Mouse (Mus musculus) liver, embryonic 16.5 days (tissue): ENCODE results near the gene Tnr. TPM values are rescaled to one million over a fixed set of nuclear protein-coding genes. Genes with fewer than 3 reads are reported as not detected.

Experiments
- ATAC-seq: fragments of 200-750 bp; cut with Nextera tagmentation; 2 replicates; pipeline ENCODE4 v1.8.0; 2017; ENCODE audit warnings: low read depth, mild to moderate bottlenecking, moderate number of reproducible peaks, moderate library complexity
- H3K27ac ChIP-seq: fragments of 300-500 bp; sonication (generic); 2 replicates; pipeline ENCODE4 v1.5.1; 2014; ENCODE audit warnings: mild to moderate bottlenecking, low read length
- H3K27me3 ChIP-seq: fragments of 300-500 bp; sonication (generic); 2 replicates; pipeline ENCODE4 v1.6.1; 2014; ENCODE audit warnings: low read depth, low read length, mixed read lengths; ENCODE audit not compliant: control insufficient read depth, insufficient read depth
- H3K36me3 ChIP-seq: fragments of 300-500 bp; sonication (generic); 2 replicates; pipeline ENCODE4 v1.6.1; 2014; ENCODE audit warnings: mild to moderate bottlenecking; ENCODE audit not compliant: control insufficient read depth, insufficient read depth
- H3K4me1 ChIP-seq: fragments of 300-500 bp; sonication (generic); 2 replicates; pipeline ENCODE4 v1.6.1; 2014; ENCODE audit warnings: low read depth, low read length, mixed read lengths; ENCODE audit not compliant: control insufficient read depth
- H3K4me2 ChIP-seq: fragments of 300-500 bp; sonication (generic); 2 replicates; pipeline ENCODE4 v1.6.1; 2014; ENCODE audit warnings: low read depth, low read length, mixed read lengths
- H3K4me3 ChIP-seq: fragments of 300-500 bp; sonication (generic); 2 replicates; pipeline ENCODE4 v1.5.1; 2014; ENCODE audit warnings: low read depth, mild to moderate bottlenecking, low read length
- H3K9ac ChIP-seq: fragments of 300-500 bp; sonication (generic); 2 replicates; pipeline ENCODE4 v1.6.1; 2014; ENCODE audit warnings: low read depth, low read length
- H3K9me3 ChIP-seq: fragments of 300-500 bp; sonication (generic); replicated peaks from 2 replicates; pipeline ENCODE4 v1.6.1; 2016; ENCODE audit warnings: low read length; ENCODE audit not compliant: control insufficient read depth
- WGBS: fragments of 180-500 bp; shearing (Covaris S2); extraction: QIAGEN DNeasy Blood & Tissue Kit; methylation state at CpG from one replicate; pipeline ENCODE4 v1.1.7; 2014; ENCODE audit not compliant: insufficient replicate concordance; 5-methylcytosine and 5-hydroxymethylcytosine counted together
- polyA plus RNA-seq: library from polyadenylated mRNA; unstranded; fragments of >200 nt; fragmentation: Nextera tagmentation; extraction: Ambion mirVana; gene quantifications from 2 replicates; pipeline ENCODE4 v1.2.1, GENCODE M21; 2015

Gene Tnr
- polyA plus RNA-seq, 1 experiment from 2014 or later: 0.02 TPM

DNA sequence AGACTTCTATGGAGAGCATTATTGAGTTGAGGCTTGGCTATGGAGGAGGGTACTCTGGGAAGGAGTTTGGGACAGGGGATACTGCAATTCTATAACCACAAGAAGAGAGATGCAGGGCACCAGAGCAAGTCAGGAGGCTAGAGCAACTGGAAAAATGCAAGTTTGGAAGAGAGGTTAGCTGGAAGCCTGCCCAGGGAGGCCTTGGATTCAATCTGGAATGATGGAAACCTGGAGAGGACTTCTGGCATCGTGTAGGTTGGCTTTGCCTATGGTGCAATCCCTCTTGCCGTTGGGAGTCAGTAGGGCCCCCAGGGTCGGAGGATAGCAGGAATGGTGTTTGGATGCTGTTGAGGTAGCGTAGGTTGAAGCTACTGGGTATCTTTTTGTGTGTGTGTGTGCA is 90.0 kb downstream of the Tnr start:
- H3K4me3 ChIP-seq: no peak overlapping the region
- no peak for ATAC-seq
- no peaks in the 10 kb centered on the region for H3K36me3 ChIP-seq
- 47% methylated on average over 4 of the region's 4 CpGs for whole genome bisulfite sequencing
- no peak overlapping the region for H3K9ac ChIP-seq
- H3K9me3 ChIP-seq: no peaks in the 10 kb centered on the region
- H3K4me1 ChIP-seq: no peaks in the 10 kb centered on the region
- H3K27ac ChIP-seq: no peak overlapping the region
- no peaks in the 10 kb centered on the region for H3K27me3 ChIP-seq
- H3K4me2 ChIP-seq: no peak overlapping the region

DNA sequence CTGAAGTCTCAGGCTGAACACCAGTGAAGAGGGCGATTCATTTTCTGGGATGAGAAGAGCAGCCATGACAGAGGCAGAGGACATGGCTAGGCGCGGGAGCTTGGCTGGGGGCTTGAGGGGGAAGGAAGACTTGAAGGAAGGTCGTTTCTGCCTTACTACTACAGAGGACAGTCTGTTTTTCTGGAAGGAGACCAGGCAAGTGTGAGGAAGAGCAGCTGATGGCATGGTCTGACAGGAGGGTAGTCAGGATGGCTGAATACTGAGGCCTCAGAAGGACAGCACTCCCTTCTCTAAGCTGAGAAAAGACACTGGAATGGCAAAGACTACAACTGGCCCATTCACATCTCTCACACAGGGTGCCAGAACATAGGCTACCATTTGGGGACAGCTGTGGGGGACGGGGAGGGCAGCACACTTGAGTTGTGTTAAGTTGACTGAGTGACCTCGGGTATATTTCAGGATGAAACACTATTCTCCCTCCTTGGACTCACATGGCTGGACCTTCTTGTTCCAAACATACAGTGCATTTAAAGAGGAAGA is 90.6 kb downstream of the Tnr start:
- Histone ChIP-seq H3K4me3 (no peak overlapping the region), H3K36me3 (no peaks in the 10 kb centered on the region), H3K4me2 (no peak overlapping the region), H3K9me3 (no peaks in the 10 kb centered on the region), H3K9ac (no peak overlapping the region), H3K27ac (no peak overlapping the region), H3K27me3 (no peaks in the 10 kb centered on the region), H3K4me1 (no peaks in the 10 kb centered on the region)
- 55% methylated on average over 6 of the region's 6 CpGs for WGBS
- ATAC-seq: no peak

DNA sequence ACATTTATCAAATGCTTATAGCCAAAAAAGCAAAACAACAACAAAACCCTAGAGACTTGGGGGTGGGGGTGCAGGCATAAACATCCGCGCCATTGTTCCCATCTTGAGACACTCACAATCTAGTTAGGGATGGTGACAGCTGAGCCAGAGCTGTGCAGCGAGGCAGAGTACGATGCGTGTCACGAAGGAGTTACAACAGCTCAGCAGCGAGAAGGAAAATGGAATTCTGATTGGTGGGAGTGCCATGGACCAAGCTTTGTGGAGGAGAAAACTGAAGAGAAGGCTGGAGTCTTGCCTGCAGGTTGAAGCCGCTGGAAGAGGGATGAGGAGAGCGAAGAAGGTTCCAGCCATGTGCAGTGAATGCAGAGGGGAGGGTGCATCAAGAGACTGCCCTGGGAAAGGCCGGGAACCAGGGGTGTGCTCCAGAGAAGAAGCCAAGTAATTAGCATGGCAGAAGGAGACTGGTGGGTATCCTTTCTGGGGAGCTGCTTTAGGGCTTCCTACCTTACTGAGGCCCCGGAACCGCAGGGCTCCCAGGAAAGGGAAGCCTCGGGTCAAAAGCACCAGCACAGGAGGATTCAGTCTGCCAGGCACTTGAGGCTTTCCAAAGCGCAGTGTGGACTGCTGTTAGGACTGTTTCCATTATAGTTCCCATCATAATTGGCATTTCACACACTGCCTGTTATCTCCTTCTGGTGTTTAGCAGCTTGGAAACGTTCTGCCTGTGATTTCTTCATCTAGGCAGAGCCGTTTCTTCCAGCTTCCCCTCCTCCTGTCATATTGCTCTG is 91.3 kb downstream of the Tnr start:
- Histone ChIP-seq H3K27me3 (no peaks in the 10 kb centered on the region), H3K9ac (no peak overlapping the region), H3K4me2 (no peak overlapping the region), H3K36me3 (no peaks in the 10 kb centered on the region), H3K4me3 (no peak overlapping the region), H3K4me1 (no peaks in the 10 kb centered on the region), H3K9me3 (no peaks in the 10 kb centered on the region), H3K27ac (no peak overlapping the region)
- WGBS: 55% methylated on average over 16 of the region's 16 CpGs
- ATAC-seq: no peak

GRCm38 (mm10) chr1:159615686-159616085 is 92.1 kb downstream of the Tnr start:
- Histone ChIP-seq H3K36me3 (no peaks in the 10 kb centered on the region), H3K27ac (no peak overlapping the region), H3K4me2 (no peak overlapping the region), H3K4me1 (no peaks in the 10 kb centered on the region), H3K27me3 (no peaks in the 10 kb centered on the region), H3K4me3 (no peak overlapping the region), H3K9me3 (no peaks in the 10 kb centered on the region), H3K9ac (no peak overlapping the region)
- 48% methylated on average over 4 of the region's 4 CpGs for WGBS
- no peak for ATAC-seq

DNA sequence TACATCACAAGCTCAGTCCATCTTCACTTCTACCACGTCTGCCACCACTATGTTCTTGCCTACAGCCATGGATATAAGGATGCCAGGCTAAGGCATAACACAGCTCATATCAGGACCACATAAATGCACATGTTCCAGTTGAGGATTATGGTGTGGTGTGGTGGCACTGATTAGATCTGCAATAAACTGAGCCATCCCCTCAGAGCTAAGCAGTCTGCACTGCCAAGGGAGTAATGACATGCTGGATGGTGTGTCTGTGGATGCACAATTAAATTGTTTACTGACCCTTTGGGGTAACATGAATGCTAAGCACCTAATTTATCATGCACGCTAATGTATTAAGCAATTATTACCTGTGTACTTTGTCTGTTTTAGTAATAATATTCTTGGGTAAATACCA is 95.6 kb downstream of the Tnr start:
- Histone ChIP-seq H3K4me2 (no peak overlapping the region), H3K36me3 (no peaks in the 10 kb centered on the region), H3K4me3 (no peak overlapping the region), H3K27ac (no peak overlapping the region), H3K9me3 (no peaks in the 10 kb centered on the region), H3K4me1 (no peaks in the 10 kb centered on the region), H3K27me3 (no peaks in the 10 kb centered on the region), H3K9ac (no peak overlapping the region)
- WGBS: 54% methylated on average over 2 of the region's 2 CpGs
- ATAC-seq: no peak

- Histone ChIP-seq H3K4me3 (no peak overlapping the region), H3K4me2 (no peak overlapping the region), H3K27ac (no peak overlapping the region), H3K9ac (no peak overlapping the region), H3K9me3 (no peaks in the 10 kb centered on the region), H3K36me3 (no peaks in the 10 kb centered on the region), H3K27me3 (no peaks in the 10 kb centered on the region), H3K4me1 (no peaks in the 10 kb centered on the region)
- WGBS: 33% methylated on average over 1 of the region's 1 CpGs
- no peak for ATAC-seq
These were observed 97.8 kb downstream of the Tnr start for GRCm38 (mm10) chr1:159621321-159621720.

DNA sequence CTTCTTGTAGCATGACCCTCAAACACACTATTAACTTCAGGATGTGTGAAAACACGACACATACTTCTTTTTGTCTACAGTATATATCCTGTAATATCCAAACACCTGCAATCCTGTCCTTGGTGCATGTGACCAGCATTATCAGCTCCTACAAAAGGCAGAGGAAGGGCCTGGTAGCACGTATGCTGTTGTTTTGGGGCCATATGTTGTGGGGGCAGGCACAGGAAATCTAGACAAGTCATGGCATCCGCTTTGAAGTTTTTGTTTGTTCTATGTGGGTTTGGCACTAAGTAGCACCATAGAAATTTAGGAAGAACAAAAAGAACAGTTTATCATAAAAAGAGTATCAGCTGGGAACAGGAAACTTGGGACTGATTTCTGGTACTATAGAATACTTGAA is 105.5 kb downstream of the Tnr start:
- no peak overlapping the region for H3K4me2 ChIP-seq
- H3K9ac ChIP-seq: no peak overlapping the region
- H3K27me3 ChIP-seq: no peaks in the 10 kb centered on the region
- no peaks in the 10 kb centered on the region for H3K36me3 ChIP-seq
- WGBS: 43% methylated on average over 3 of the region's 3 CpGs
- no peak overlapping the region for H3K4me3 ChIP-seq
- H3K27ac ChIP-seq: no peak overlapping the region
- no peak for ATAC-seq
- H3K4me1 ChIP-seq: no peaks in the 10 kb centered on the region
- no peaks in the 10 kb centered on the region for H3K9me3 ChIP-seq

GRCm38 (mm10) chr1:159629822-159630589 is 106.4 kb downstream of the Tnr start:
- 62% methylated on average over 5 of the region's 5 CpGs for WGBS
- Histone ChIP-seq H3K4me2 (no peak overlapping the region), H3K4me3 (no peak overlapping the region), H3K4me1 (no peaks in the 10 kb centered on the region), H3K27ac (no peak overlapping the region), H3K36me3 (no peaks in the 10 kb centered on the region), H3K9ac (no peak overlapping the region), H3K9me3 (no peaks in the 10 kb centered on the region), H3K27me3 (no peaks in the 10 kb centered on the region)
- no peak for ATAC-seq

DNA sequence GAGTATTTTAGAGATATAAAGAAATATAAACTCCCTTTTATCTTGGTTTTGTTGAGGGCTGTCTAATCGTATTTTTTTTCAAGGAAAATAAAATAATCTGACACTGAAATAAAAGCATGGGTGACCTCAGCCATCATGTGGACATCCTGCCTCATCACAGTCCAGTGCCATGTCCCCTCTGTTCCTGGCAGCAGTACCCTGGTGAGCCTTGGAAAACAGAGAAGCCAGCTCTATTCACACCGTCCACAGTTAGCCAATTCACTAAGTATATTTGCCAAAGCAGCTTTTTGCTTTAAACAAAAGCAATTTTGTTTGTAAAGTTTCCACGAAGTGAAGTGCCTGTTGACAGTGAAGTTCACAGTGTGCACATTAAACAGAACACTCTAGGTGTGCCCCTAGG is 109.0 kb downstream of the Tnr start:
- no peak overlapping the region for H3K4me2 ChIP-seq
- WGBS: 43% methylated on average over 3 of the region's 3 CpGs
- H3K36me3 ChIP-seq: no peaks in the 10 kb centered on the region
- no peaks in the 10 kb centered on the region for H3K9me3 ChIP-seq
- no peak overlapping the region for H3K9ac ChIP-seq
- ATAC-seq: no peak
- no peak overlapping the region for H3K27ac ChIP-seq
- no peaks in the 10 kb centered on the region for H3K4me1 ChIP-seq
- H3K4me3 ChIP-seq: no peak overlapping the region
- no peaks in the 10 kb centered on the region for H3K27me3 ChIP-seq
